Mouse (Mus musculus) layer of hippocampus, adult 11-12 months (tissue): ENCODE results near the gene Nr2c2ap.
A peak's percentile ranks its signal among the peaks of the same experiment; 100 is the strongest.

Source experiments
- DNase-seq: peaks from one replicate; pipeline ENCODE4 v3.0.0; 2022; ENCODE audit warnings: low spot score

Nr2c2ap gene

DNA sequence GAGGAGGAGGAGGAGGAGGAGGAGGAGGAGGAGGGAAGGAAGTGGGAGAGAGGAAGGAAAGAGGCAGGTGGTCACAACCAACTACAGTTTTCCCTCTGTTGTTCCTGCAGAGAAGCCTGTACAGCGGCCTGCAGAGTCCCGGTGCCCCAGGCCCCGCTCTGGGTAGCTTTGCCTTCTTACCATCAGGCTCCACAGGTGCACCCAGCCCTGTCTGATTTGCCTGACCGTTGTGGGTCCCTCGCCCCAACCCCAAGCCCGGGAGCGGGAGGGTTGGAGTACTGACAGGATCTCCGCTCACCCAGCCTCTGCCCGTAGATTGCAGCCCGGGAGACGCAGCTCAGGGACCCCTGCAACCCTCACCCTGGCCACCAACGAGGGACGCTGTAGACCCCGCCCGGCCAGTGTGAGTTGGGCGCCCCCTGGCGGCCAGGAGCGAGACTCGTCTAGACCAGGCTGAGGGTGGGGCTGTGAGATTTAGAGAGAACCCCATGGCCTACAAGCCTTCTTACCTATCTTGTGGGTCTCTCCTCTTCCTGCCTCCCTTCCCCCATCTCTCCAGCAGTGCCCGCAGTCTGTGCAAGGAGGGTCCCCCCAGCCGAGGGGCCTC lies 35.5 kb downstream of the Nr2c2ap start:
- DNase-seq, result peak; percentile 32

- no peak for DNase-seq
Measured at GRCm38 (mm10) chr8:70170116-70170515, 39.0 kb downstream of the Nr2c2ap start.

GRCm38 (mm10) chr8:70170748-70171147 lies 39.6 kb downstream of the Nr2c2ap start:
- no peak for DNase-seq

DNA sequence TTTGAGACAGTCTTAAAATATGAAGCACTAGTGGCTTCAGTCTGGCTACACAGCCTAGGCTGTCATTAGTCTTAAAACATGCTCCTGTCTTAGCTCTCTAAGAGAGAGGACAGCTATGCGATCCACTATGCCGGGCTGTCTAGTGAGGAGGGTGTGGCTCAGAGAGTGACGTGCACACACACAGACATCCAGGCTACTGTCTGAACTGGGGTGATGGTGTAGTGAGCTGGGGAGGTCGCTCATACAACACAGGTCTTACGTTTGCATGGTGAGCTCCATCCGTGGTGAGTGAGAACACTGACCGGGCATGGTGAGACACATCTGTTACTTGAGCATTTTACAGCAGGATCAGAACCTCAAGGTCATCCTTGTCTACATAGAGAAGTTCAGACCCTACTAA lies 40.1 kb downstream of the Nr2c2ap start:
- DNase-seq, result no peak

- DNase-seq, result peak; percentile 95
Measured at GRCm38 (mm10) chr8:70172043-70172681, 41.0 kb downstream of the Nr2c2ap start, which contains the start of gene Tmem161a. Gene Tmem161a, plus strand, starts transcription at chr8:70172356.

DNA sequence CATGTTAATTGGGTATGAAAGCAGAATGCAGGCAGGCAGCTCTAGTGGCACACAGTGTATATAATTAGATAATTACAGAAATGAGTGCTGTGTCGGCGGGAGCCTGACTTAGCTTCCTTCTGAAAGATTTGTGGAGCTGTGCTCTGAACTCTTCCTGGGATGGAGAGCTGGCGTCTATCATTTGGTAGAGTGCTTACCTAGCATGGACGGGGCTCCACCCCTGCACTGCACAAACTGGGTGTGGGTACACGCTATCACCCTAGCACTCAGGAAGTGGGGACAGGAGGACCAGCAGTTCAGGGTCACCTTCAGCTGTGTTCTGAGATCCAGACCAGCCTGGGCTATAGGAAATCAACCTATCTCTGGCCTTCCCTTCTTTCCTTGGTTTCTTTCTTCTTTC lies 42.2 kb downstream of the Nr2c2ap start:
- DNase-seq, result no peak

DNA sequence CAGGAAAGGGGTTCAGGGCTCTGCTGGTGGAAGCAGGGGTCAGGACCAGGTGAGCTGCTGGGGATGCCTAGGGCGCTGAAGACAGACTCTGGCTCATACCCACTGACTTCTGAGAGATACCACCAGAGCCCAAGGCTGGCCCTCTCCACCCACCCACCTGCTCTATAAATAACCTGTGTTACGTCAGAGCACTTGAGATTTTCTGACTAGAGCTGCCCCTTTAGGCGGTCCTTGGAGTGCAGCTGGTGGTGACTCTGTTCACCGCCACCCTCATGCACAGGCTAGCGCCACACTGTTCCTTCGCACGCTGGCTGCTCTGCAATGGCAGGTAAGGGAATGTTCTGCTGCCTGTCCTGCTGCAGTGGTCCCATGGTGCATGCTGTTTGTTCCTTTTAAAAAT lies 42.9 kb downstream of the Nr2c2ap start:
- DNase-seq, result no peak

- no peak for DNase-seq
Measured at GRCm38 (mm10) chr8:70178231-70178630, 47.1 kb downstream of the Nr2c2ap start.

GRCm38 (mm10) chr8:70179082-70179481 lies 47.9 kb downstream of the Nr2c2ap start:
- no peak for DNase-seq

DNA sequence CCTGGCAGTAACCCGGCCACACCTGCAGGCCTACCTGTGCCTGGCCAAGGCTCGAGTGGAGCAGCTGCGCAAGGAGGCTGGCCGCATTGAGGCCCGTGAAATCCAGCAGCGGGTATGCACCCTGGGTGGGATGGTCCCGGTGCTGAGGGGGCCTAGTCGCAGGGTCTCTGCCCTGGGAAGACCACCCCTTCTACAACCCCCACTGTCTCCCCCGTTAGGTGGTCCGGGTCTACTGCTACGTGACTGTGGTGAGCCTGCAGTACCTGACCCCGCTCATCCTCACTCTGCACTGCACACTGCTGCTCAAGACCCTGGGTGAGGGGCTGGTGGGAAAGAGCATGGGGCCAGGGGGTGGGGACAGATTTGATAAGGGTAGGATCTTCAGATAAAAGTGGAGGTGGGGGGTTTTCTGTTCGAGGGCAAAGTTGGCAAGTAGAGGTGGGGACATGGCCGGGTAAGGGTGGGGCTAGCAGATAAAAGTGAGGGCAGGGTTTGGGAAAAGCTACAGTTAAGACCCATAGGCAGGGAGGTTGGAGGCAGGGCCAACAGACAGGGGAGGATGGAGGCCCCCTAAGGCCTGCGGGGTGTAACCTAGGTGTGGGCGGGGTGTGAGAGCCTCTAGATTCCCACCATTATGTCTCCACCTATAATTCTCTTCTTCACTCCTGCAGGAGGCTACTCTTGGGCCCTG lies 50.2 kb downstream of the Nr2c2ap start:
- no peak for DNase-seq

GRCm38 (mm10) chr8:70181903-70182252 lies 50.7 kb downstream of the Nr2c2ap start:
- no peak for DNase-seq

- no peak for DNase-seq
Measured at GRCm38 (mm10) chr8:70183194-70183593, 52.1 kb downstream of the Nr2c2ap start.
